Mouse (Mus musculus) hindbrain, embryonic 12.5 days (tissue): Measurements from ENCODE around the gene Fkbp8. TPM values are rescaled to one million over a fixed set of nuclear protein-coding genes. Genes with fewer than 3 reads are reported as not detected.
A peak's percentile ranks its signal among the peaks of the same experiment; 100 is the strongest.
"Not testable (repeated sequence)": the region's sequence is repeated elsewhere in the genome, so short reads cannot be mapped to it uniquely, and the experiment has no call there.

Source experiments
- ATAC-seq: fragments of 200-750 bp; cut with Nextera tagmentation; 2 replicates; pipeline ENCODE4 v1.8.0; 2017; ENCODE audit warnings: moderate TSS enrichment; ENCODE audit not compliant: low FRiP score
- H3K27ac ChIP-seq: fragments of 300-500 bp; sonication (generic); 2 replicates; pipeline ENCODE4 v1.5.1; 2016; ENCODE audit warnings: mild to moderate bottlenecking
- H3K27me3 ChIP-seq: fragments of 300-500 bp; sonication (generic); 2 replicates; pipeline ENCODE4 v1.6.1; 2016; ENCODE audit warnings: mild to moderate bottlenecking
- H3K36me3 ChIP-seq: fragments of 300-500 bp; sonication (generic); 2 replicates; pipeline ENCODE4 v1.6.1; 2016; ENCODE audit warnings: mild to moderate bottlenecking
- H3K4me1 ChIP-seq: fragments of 300-500 bp; sonication (generic); 2 replicates; pipeline ENCODE4 v1.6.1; 2016
- H3K4me2 ChIP-seq: fragments of 300-500 bp; sonication (generic); replicated peaks from 2 replicates; pipeline ENCODE4 v1.6.1; 2016; ENCODE audit warnings: mild to moderate bottlenecking
- H3K4me3 ChIP-seq: fragments of 300-500 bp; sonication (generic); 2 replicates; pipeline ENCODE4 v1.5.1; 2016; ENCODE audit warnings: mild to moderate bottlenecking
- H3K9ac ChIP-seq: fragments of 300-500 bp; sonication (generic); 2 replicates; pipeline ENCODE4 v1.6.1; 2016; ENCODE audit warnings: mild to moderate bottlenecking, moderate library complexity
- H3K9me3 ChIP-seq: fragments of 300-500 bp; sonication (generic); replicated peaks from 2 replicates; pipeline ENCODE4 v1.6.1; 2016; ENCODE audit warnings: mild to moderate bottlenecking
- WGBS: fragments of 180-500 bp; shearing (Covaris S2); methylation state at CpG from one replicate; pipeline ENCODE4 v1.1.7; 2016; 5-methylcytosine and 5-hydroxymethylcytosine counted together
- polyA plus RNA-seq: library from polyadenylated mRNA; unstranded; fragments of >200 nt; fragmentation: Nextera tagmentation; extraction: Ambion mirVana; gene quantifications from 2 replicates; pipeline ENCODE4 v1.2.1, GENCODE M21; 2016

Fkbp8 gene
- polyA plus RNA-seq, 1 experiment from 2014 or later, result 334 TPM

DNA sequence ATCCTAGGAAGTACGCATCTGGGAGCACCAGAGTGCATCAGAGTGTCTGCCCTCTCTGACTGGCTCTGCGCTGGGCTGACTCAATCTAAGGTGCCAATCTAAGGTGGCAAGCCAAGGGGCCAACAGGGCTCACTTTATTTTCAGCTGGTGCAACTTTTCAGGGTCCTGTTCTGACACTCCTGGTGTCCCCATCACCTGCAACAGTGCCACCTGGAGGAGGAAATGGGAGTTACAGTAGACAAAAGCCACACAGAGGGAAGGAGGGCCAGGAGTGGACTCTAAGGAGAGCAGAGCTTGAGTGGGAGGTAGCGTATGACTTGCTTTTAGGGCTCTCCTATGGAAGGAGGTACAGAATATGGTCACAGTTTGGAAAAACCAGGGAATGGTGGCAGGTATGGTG lies 22.7 kb upstream of the Fkbp8 start:
- peaks cover 44% of the 10 kb centered on the region for H3K27me3 ChIP-seq
- peaks cover 21% of the 10 kb centered on the region for H3K36me3 ChIP-seq
- no peak for ATAC-seq
- H3K4me1 ChIP-seq, result peaks cover 47% of the 10 kb centered on the region
- no peak overlapping the region for H3K27ac ChIP-seq
- no peak overlapping the region for H3K4me3 ChIP-seq
- H3K9ac ChIP-seq, result no peak overlapping the region
- H3K9me3 ChIP-seq, result no peaks in the 10 kb centered on the region
- 71% methylated on average over 3 of the region's 3 CpGs for WGBS
- H3K4me2 ChIP-seq, result 0 out of 2 replicates have a peak overlapping the region, but pooled peaks have one; percentile 87

DNA sequence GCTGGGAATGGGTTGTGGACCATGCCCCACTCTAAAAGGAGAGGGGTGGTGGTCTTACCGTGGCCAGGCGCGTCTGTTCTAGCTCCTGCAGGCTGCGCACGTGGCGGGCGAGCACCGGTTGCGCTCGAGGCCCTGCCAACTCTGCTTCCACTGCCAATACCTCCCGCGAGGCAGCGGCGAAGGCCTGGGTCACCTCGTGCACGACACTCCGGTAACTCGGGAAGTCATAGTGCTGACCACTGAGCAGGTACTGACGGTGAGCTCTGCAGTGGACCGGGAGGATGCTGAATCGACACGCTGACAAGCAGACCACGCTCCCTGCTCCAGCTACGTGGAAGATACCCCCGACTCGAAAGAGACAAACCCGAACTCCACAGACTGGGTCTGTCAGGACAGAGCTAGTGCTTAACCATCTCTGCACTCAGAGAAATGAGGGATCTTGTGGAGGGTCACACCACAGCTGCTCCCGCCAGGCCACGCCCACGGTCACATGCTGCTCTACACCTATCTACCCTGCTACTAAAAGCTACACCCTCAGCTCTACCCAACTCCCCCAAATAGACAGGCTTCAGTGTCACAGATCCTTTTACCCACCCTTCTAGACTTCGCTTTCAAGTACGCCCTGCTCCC lies 21.7 kb upstream of the Fkbp8 start:
- H3K4me1 ChIP-seq, result peaks cover 45% of the 10 kb centered on the region
- H3K9ac ChIP-seq, result peak overlapping the region; percentile 85
- ATAC-seq, result peak; percentile 18; the same call in 1 of the 2 replicates
- no peaks in the 10 kb centered on the region for H3K9me3 ChIP-seq
- peak overlapping the region; percentile 87 for H3K4me2 ChIP-seq
- H3K4me3 ChIP-seq, result peak overlapping the region; percentile 74
- 36% methylated on average over 32 of the region's 32 CpGs for WGBS
- peaks cover 21% of the 10 kb centered on the region for H3K36me3 ChIP-seq
- H3K27me3 ChIP-seq, result peaks cover 35% of the 10 kb centered on the region
- peak overlapping the region; percentile 94 for H3K27ac ChIP-seq

DNA sequence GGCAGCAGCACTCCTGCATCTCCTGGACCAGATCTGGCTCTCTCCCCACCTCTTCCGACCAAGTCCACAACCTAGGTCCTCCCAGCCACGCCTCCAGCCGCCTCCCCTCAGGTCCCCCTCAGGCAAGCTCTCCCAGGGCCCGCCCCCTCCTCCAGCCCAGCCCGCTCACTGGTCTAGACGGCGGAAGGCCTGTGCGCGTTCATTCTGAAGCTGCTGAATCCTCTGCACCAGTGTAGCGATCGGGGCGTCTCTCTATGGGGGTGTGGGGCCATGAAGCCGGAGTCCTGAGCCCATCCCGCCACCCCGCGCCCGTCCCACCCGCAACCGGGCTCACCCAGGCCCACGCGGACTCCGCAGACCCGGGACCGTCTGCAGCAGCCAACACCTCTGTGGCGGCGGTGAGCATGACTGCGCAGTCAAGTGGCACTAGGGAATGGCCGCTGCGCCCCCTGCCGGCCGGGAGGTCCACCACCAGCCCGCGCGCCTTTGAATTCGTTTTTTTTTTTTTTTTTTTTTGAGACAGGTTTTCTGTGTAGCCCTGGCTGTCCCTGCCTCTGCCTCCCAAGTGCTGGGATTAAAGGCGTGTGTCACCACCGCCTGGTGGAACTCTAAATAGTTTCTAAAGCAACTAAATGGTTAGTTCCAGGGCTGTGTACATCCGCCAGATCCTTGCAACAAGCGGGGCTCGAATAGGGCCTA lies 21.0 kb upstream of the Fkbp8 start, which contains the start of gene Rex1bd:
Rex1bd (minus strand) TSS at position 425 of the 699 bp plus-strand sequence.
- H3K4me3 ChIP-seq, result peak within 1 kb of the TSS; percentile 74
- peak; percentile 85 for ATAC-seq
- peaks cover 21% of the 10 kb centered on the region for H3K36me3 ChIP-seq
- H3K4me2 ChIP-seq, result peak within 1 kb of the TSS; percentile 87
- WGBS, result 1% methylated on average over 40 of the region's 40 CpGs
- H3K9me3 ChIP-seq, result no peaks in the 10 kb centered on the region
- peak within 1 kb of the TSS; percentile 85 for H3K9ac ChIP-seq
- H3K27me3 ChIP-seq, result peaks cover 28% of the 10 kb centered on the region
- H3K4me1 ChIP-seq, result peaks cover 43% of the 10 kb centered on the region
- peak within 1 kb of the TSS; percentile 94 for H3K27ac ChIP-seq

DNA sequence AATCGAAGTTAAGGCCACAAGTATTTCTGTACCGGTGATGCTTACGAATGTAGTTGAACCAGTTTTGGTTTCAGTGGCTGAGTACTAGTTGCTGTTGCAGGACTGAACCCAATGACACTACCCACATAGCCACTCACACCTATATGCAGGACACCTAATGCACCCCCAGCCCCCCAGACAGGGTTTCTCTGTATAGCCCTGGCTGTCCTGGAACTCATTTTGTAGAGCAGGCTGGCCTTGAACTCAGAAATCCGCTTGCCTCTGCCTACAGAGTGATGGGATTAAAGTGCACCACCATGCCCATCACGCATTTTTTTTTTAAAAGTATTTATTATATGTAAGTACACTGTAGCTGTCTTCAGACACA lies 20.5 kb upstream of the Fkbp8 start:
- peak overlapping the region; percentile 94 for H3K27ac ChIP-seq
- H3K4me2 ChIP-seq, result peak overlapping the region; percentile 87; the same call in 1 of the 2 replicates
- no peak for ATAC-seq
- H3K4me1 ChIP-seq, result peaks cover 44% of the 10 kb centered on the region
- peaks cover 23% of the 10 kb centered on the region for H3K27me3 ChIP-seq
- 65% methylated on average over 5 of the region's 5 CpGs for WGBS
- peaks cover 21% of the 10 kb centered on the region for H3K36me3 ChIP-seq
- no peak overlapping the region for H3K9ac ChIP-seq
- H3K9me3 ChIP-seq, result no peaks in the 10 kb centered on the region
- peak overlapping the region; percentile 74; the same call in 1 of the 2 replicates for H3K4me3 ChIP-seq

DNA sequence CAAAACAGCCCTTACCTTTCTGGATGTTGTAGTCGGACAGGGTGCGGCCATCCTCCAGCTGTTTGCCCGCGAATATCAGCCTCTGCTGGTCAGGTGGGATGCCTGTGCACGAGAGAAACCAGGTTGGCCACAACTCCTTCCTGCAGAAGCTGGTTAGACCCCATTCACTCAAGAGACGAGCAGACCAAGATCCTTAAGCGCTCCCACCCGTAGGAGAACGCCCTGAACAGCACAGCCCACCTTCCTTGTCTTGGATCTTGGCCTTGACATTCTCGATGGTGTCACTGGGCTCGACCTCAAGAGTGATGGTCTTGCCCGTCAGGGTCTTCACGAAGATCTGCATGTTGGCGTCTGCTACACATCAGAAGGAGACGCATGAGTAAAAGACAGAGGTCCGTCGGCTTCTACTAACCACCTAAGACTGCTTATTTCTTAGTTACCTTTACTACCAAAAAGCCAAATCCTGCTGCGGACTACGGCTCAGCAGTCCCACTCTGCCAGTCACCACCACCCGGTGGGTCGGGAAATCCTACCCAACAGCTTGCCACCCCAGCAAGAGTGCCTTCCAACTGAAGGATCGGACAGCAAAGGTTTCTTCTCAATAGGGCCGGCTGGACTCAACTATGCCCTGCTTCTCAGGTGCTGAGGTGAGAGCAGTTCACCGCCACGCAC lies 18.1 kb upstream of the Fkbp8 start:
- peaks cover 38% of the 10 kb centered on the region for H3K36me3 ChIP-seq
- peak overlapping the region; percentile 96; the same call in 1 of the 2 replicates for H3K27ac ChIP-seq
- peak overlapping the region; percentile 100 for H3K4me3 ChIP-seq
- H3K4me1 ChIP-seq, result peaks cover 33% of the 10 kb centered on the region
- H3K4me2 ChIP-seq, result peak overlapping the region; percentile 97
- H3K27me3 ChIP-seq, result no peaks in the 10 kb centered on the region
- 16% methylated on average over 25 of the region's 25 CpGs for WGBS
- H3K9ac ChIP-seq, result peak overlapping the region; percentile 99
- H3K9me3 ChIP-seq, result no peaks in the 10 kb centered on the region
- no peak for ATAC-seq

DNA sequence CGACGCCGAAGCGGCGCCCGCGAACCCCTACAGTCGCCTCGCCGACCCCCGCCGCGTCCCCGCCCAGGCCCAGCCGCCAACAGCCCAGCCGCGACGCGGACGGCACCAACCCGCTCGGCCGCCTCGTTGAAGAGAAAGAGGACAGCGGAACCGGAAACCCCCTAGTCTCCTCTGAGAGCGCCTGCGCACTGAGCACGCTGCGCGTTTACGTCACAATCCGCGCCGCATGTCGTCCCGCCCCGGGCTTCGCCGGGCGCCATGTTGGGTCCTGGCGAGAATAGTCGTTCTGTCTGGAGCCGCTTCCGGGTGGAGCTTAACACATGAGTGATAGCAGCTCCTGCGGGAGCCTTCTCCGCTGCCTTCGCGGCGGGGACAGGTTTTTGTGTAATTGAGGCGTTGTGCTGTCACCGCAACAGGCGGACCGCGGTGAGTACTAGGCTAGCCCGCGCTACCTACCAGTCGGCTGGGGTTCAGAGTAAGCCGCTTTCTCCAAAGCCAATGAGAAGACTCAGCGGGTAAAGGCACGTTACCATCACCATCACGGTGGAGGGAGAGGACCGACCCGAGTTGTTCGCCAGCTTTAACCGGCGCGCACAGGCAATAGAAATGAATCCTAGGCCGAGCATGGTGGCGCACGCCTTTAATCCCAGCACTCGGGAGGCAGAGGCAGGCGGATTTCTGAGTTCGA lies 17.2 kb upstream of the Fkbp8 start, which contains the start of gene Uba52:
Uba52 (minus strand) TSS at position 574 of the 688 bp plus-strand sequence.
- H3K9me3 ChIP-seq, result no peaks in the 10 kb centered on the region
- peaks cover 42% of the 10 kb centered on the region for H3K36me3 ChIP-seq
- H3K4me2 ChIP-seq, result peak within 1 kb of the TSS; percentile 97
- H3K4me3 ChIP-seq, result peak within 1 kb of the TSS; percentile 100
- peak; percentile 84 for ATAC-seq
- peak within 1 kb of the TSS; percentile 99 for H3K9ac ChIP-seq
- 1% methylated on average over 69 of the region's 74 CpGs for WGBS
- no peaks in the 10 kb centered on the region for H3K27me3 ChIP-seq
- peak within 1 kb of the TSS; percentile 96 for H3K27ac ChIP-seq
- H3K4me1 ChIP-seq, result peaks cover 25% of the 10 kb centered on the region

DNA sequence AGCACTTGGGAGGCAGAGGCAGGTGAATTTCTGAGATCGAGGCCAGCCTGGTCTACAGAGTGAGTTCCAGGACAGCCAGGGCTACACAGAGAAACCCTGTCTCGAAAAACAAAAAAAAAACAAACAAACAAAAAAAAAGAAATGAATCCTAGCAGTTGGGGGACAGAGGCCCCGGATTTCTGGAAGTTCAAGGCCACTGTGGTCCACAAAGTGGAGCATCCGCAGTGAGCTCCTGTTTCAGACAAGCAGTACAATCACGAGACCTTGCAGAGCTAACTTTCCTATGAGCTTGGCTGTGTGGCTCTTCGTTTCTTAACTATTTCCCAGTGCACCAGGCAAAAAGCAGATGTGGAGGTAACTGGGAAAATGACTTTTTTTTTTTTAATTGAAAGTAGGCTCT lies 16.4 kb upstream of the Fkbp8 start:
- Histone ChIP-seq H3K27ac (peak overlapping the region; percentile 96; the same call in 1 of the 2 replicates), H3K4me2 (peak overlapping the region; percentile 97), H3K36me3 (peaks cover 43% of the 10 kb centered on the region), H3K4me1 (peaks cover 19% of the 10 kb centered on the region), H3K4me3 (peak overlapping the region; percentile 100)
- not testable (repeated sequence) for H3K9ac ChIP-seq, H3K9me3 ChIP-seq, ATAC-seq, H3K27me3 ChIP-seq
- 89% methylated on average over 6 of the region's 6 CpGs for WGBS

DNA sequence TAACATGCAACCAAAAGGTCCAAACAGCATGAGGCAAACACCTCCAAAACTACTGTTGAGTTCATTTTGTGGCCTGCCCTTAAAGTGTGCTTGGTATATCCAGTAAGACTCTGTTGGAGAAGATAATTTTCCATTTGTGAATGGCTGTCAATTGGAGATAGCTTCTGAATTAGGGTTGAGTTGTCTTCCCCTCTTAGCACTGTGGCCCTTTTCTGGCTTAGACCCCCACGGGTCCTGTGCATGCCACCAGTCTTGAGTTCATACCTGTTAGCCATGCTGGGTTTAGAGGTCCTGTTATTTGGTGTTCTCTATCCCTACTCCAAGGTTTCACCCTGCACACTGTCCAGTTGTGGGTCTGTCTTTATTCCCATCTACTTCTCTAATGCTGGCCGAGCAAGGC lies 15.8 kb upstream of the Fkbp8 start:
- 95% methylated on average over 2 of the region's 2 CpGs for WGBS
- no peak overlapping the region for H3K9ac ChIP-seq
- no peak overlapping the region for H3K27ac ChIP-seq
- ATAC-seq, result no peak
- peaks cover 49% of the 10 kb centered on the region for H3K36me3 ChIP-seq
- peaks cover 19% of the 10 kb centered on the region for H3K4me1 ChIP-seq
- no peaks in the 10 kb centered on the region for H3K9me3 ChIP-seq
- H3K27me3 ChIP-seq, result no peaks in the 10 kb centered on the region
- peak overlapping the region; percentile 97; the same call in 1 of the 2 replicates for H3K4me2 ChIP-seq
- H3K4me3 ChIP-seq, result no peak overlapping the region

DNA sequence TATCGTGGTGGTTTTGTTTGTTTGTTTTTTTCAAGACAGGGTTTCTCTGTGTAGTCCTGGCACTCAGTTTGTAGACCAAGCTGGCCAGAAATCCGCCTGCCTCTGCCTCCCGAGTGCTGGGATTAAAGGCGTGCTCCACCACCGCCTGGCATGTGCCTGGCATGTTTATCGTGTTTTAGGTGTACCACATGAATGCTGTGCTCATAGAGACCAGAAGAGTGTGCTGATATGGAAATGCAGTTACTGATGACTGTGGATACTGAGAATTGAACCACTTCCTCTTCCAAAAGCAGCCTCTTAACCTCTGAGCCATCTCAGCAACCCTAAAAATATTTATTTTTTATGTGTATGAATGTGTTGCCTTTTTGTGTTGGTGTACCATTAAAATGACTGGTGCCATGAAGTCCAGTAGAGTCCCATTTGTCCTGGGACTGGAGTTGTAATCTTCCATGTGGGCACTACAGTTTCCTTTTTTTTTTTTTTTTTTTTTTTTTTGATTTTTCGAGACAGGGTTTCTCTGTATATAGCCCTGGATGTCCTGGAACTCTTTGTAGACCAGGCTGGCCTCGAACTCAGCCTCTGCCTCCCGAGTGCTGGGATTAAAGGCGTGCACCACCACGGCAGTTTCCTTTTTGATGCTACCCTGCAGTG lies 15.1 kb upstream of the Fkbp8 start:
- no peak overlapping the region for H3K4me2 ChIP-seq
- peaks cover 19% of the 10 kb centered on the region for H3K4me1 ChIP-seq
- 91% methylated on average over 11 of the region's 11 CpGs for WGBS
- no peak for ATAC-seq
- H3K27me3 ChIP-seq, result no peaks in the 10 kb centered on the region
- no peaks in the 10 kb centered on the region for H3K9me3 ChIP-seq
- H3K27ac ChIP-seq, result no peak overlapping the region
- peaks cover 46% of the 10 kb centered on the region for H3K36me3 ChIP-seq
- no peak overlapping the region for H3K4me3 ChIP-seq
- H3K9ac ChIP-seq, result 0 out of 2 replicates have a peak overlapping the region, but pooled peaks have one; percentile 23

DNA sequence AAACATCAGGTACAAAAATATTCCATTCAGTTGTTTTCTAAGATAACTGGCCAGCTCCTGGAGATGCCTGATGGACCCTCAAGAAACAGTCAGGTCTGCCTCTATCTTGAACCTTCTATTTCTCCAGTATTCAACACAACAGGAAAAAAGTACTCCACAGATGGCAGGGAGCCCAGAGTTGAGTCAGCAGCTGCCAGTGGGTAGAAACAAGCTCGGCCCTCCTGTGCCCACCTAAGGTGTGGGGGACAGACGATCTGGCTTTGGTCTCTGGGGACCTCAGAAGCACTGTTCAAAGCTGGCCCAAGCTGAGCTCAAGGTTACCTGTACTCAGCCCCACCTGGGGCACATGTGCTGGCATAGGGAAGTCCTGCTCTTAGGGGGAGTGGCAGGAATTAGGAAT lies 14.1 kb upstream of the Fkbp8 start:
- no peak overlapping the region for H3K9ac ChIP-seq
- no peak overlapping the region for H3K4me3 ChIP-seq
- WGBS, result 72% methylated on average over 2 of the region's 2 CpGs
- H3K4me2 ChIP-seq, result no peak overlapping the region
- H3K9me3 ChIP-seq, result no peaks in the 10 kb centered on the region
- no peaks in the 10 kb centered on the region for H3K27me3 ChIP-seq
- peaks cover 18% of the 10 kb centered on the region for H3K4me1 ChIP-seq
- H3K27ac ChIP-seq, result no peak overlapping the region
- ATAC-seq, result no peak
- peaks cover 38% of the 10 kb centered on the region for H3K36me3 ChIP-seq

DNA sequence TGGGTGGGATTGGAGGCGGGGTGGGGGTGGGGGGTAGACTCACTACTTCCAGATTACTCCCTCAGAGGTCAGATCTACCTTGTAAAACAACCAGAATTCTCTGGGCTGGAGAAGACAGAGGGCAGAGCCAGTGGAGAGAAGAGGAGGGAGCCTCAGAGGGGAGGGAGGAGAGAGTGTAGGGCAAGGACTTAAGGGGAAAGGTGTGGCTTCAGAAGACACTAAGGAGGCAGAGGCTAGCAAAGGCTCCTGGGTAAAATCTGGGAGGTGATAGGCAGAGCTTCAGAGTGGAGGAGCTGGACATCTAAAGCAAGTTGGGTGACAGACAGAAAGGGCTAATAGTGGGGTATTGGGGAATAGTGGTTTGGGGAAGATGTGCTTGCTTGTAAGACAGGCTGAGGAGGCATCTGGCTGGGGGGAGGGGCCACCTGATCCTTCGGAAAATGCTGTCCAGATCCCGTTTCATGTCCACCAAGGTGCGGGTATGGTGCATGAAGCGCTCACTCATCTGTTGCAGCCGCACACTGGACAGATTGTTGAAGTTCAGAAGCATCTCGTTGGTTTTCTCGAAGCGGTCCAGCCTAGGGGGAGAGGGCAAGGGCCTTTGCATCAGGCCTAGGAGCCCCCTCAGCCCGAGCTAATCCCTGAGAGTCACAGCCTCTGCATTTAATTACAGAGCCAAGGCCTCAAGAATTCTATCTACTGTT lies 9.4 kb upstream of the Fkbp8 start:
- Histone ChIP-seq H3K36me3 (peaks cover 30% of the 10 kb centered on the region), H3K4me2 (no peak overlapping the region), H3K9ac (no peak overlapping the region), H3K4me3 (no peak overlapping the region), H3K27ac (no peak overlapping the region), H3K9me3 (no peaks in the 10 kb centered on the region), H3K4me1 (peaks cover 6% of the 10 kb centered on the region), H3K27me3 (no peaks in the 10 kb centered on the region)
- 65% methylated on average over 10 of the region's 10 CpGs for WGBS
- no peak for ATAC-seq
